Mouse (Mus musculus) intestine, embryonic 15.5 days (tissue): ENCODE measurements around the gene Ccdc86. TPM values are rescaled to one million over a fixed set of nuclear protein-coding genes. Genes with fewer than 3 reads are reported as not detected.

Source experiments
- ATAC-seq: fragments of 200-750 bp; cut with Nextera tagmentation; 2 replicates; pipeline ENCODE4 v1.8.0; 2017; ENCODE audit warnings: moderate TSS enrichment, moderate library complexity
- H3K27ac ChIP-seq: fragments of 300-500 bp; sonication (generic); 2 replicates; pipeline ENCODE4 v1.5.1; 2015; ENCODE audit warnings: mild to moderate bottlenecking, inconsistent platforms
- H3K27me3 ChIP-seq: fragments of 300-500 bp; sonication (generic); replicated peaks from 2 replicates; pipeline ENCODE4 v1.6.1; 2015; ENCODE audit warnings: inconsistent platforms
- H3K36me3 ChIP-seq: fragments of 300-500 bp; sonication (generic); 2 replicates; pipeline ENCODE4 v1.6.1; 2015; ENCODE audit warnings: inconsistent platforms
- H3K4me1 ChIP-seq: fragments of 300-500 bp; sonication (generic); replicated peaks from 2 replicates; pipeline ENCODE4 v1.6.1; 2015; ENCODE audit warnings: inconsistent platforms
- H3K4me2 ChIP-seq: fragments of 300-500 bp; sonication (generic); replicated peaks from 2 replicates; pipeline ENCODE4 v1.6.1; 2015; ENCODE audit warnings: mild to moderate bottlenecking, inconsistent platforms
- H3K4me3 ChIP-seq: fragments of 300-500 bp; sonication (generic); replicated peaks from 2 replicates; pipeline ENCODE4 v1.5.1; 2015; ENCODE audit warnings: inconsistent platforms
- H3K9ac ChIP-seq: fragments of 300-500 bp; sonication (generic); 2 replicates; pipeline ENCODE4 v1.6.1; 2015; ENCODE audit warnings: inconsistent platforms
- H3K9me3 ChIP-seq: fragments of 300-500 bp; sonication (generic); 2 replicates; pipeline ENCODE4 v1.6.1; 2016; ENCODE audit warnings: inconsistent platforms
- WGBS: fragments of 180-500 bp; shearing (Covaris S2); methylation state at CpG from one replicate; pipeline ENCODE4 v1.1.7; 2015; 5-methylcytosine and 5-hydroxymethylcytosine counted together
- polyA plus RNA-seq: library from polyadenylated mRNA; unstranded; fragments of >200 nt; fragmentation: Nextera tagmentation; extraction: Ambion mirVana; gene quantifications from 2 replicates; pipeline ENCODE4 v1.2.1, GENCODE M21; 2015

The Ccdc86 gene
- 29.0 and 29.5 TPM in 2 replicates for polyA plus RNA-seq

- H3K4me2 ChIP-seq, result peak within 1 kb of the TSS; percentile 83
- peaks cover 12% of the 10 kb centered on the region for H3K36me3 ChIP-seq
- H3K4me3 ChIP-seq, result peak within 1 kb of the TSS; percentile 56
- ATAC-seq, result peak; percentile 96
- no peaks in the 10 kb centered on the region for H3K27me3 ChIP-seq
- peak within 1 kb of the TSS; percentile 48; the same call in 1 of the 2 replicates for H3K27ac ChIP-seq
- H3K4me1 ChIP-seq, result peaks cover 25% of the 10 kb centered on the region
- H3K9me3 ChIP-seq, result no peaks in the 10 kb centered on the region
- WGBS, result 0% methylated on average over 30 of the region's 30 CpGs
- H3K9ac ChIP-seq, result peak within 1 kb of the TSS; percentile 83
These were observed at the start of gene Ccdc86 for GRCm38 (mm10) chr19:10949112-10949511. Ccdc86 (minus strand) TSS chr19:10949266.

- Histone ChIP-seq H3K9ac (no peak within 1 kb of the TSS), H3K4me1 (no peaks in the 10 kb centered on the region), H3K27ac (no peak within 1 kb of the TSS), H3K27me3 (no peaks in the 10 kb centered on the region), H3K9me3 (no peaks in the 10 kb centered on the region), H3K4me2 (no peak within 1 kb of the TSS), H3K4me3 (no peak within 1 kb of the TSS), H3K36me3 (no peaks in the 10 kb centered on the region)
- WGBS, result 86% methylated on average over 7 of the region's 7 CpGs
- ATAC-seq, result no peak
These were observed 44.1 kb upstream of the Ccdc86 start, which contains the start of gene Ms4a15 for GRCm38 (mm10) chr19:10993150-10993549. Ms4a15 (minus strand) TSS chr19:10993250.

GRCm38 (mm10) chr19:10991911-10992310 lies 42.8 kb upstream of the Ccdc86 start:
- Histone ChIP-seq H3K27me3 (no peaks in the 10 kb centered on the region), H3K36me3 (no peaks in the 10 kb centered on the region), H3K4me2 (no peak overlapping the region), H3K9me3 (no peaks in the 10 kb centered on the region), H3K27ac (no peak overlapping the region), H3K4me1 (no peaks in the 10 kb centered on the region), H3K9ac (no peak overlapping the region), H3K4me3 (no peak overlapping the region)
- no peak for ATAC-seq

GRCm38 (mm10) chr19:10990751-10991150 lies 41.7 kb upstream of the Ccdc86 start:
- Histone ChIP-seq H3K27me3 (no peaks in the 10 kb centered on the region), H3K9ac (no peak overlapping the region), H3K4me3 (no peak overlapping the region), H3K4me2 (no peak overlapping the region), H3K4me1 (no peaks in the 10 kb centered on the region), H3K9me3 (no peaks in the 10 kb centered on the region), H3K27ac (no peak overlapping the region), H3K36me3 (no peaks in the 10 kb centered on the region)
- WGBS, result 33% methylated on average over 1 of the region's 1 CpGs
- ATAC-seq, result no peak

GRCm38 (mm10) chr19:10988563-10988962 lies 39.5 kb upstream of the Ccdc86 start:
- Histone ChIP-seq H3K9ac (no peak overlapping the region), H3K27ac (no peak overlapping the region), H3K36me3 (no peaks in the 10 kb centered on the region), H3K4me2 (no peak overlapping the region), H3K27me3 (no peaks in the 10 kb centered on the region), H3K4me1 (no peaks in the 10 kb centered on the region), H3K9me3 (no peaks in the 10 kb centered on the region), H3K4me3 (no peak overlapping the region)
- no peak for ATAC-seq
- WGBS, result 83% methylated on average over 1 of the region's 1 CpGs

DNA sequence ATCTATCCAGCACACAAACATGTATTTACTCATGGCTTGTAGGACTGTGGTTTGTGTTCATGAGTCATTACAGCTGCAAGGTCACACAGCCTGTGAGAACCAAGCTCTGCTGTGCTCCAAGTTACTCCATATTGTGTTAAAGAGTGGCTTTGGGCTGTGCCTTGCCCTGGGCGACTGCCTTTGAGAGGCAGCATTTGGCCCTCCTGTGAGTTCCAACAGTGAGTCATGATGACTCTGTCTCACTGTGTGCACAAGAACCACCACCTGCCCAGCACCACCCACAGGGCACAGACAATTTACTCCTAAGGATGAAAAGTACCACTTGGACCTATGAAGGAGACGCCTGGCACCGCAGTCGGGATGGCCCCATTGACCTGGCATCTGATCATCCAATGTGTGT lies 36.8 kb upstream of the Ccdc86 start:
- Histone ChIP-seq H3K27ac (no peak overlapping the region), H3K9ac (no peak overlapping the region), H3K36me3 (no peaks in the 10 kb centered on the region), H3K4me3 (no peak overlapping the region), H3K27me3 (no peaks in the 10 kb centered on the region), H3K4me2 (no peak overlapping the region), H3K4me1 (no peaks in the 10 kb centered on the region; the same call in 1 of the 2 replicates), H3K9me3 (no peaks in the 10 kb centered on the region)
- 91% methylated on average over 4 of the region's 4 CpGs for WGBS
- no peak for ATAC-seq

GRCm38 (mm10) chr19:10984551-10984950 lies 35.5 kb upstream of the Ccdc86 start:
- H3K4me3 ChIP-seq, result no peak overlapping the region
- H3K36me3 ChIP-seq, result no peaks in the 10 kb centered on the region
- 80% methylated on average over 13 of the region's 13 CpGs for WGBS
- ATAC-seq, result no peak
- no peak overlapping the region for H3K4me2 ChIP-seq
- H3K27me3 ChIP-seq, result no peaks in the 10 kb centered on the region
- no peaks in the 10 kb centered on the region for H3K9me3 ChIP-seq
- H3K4me1 ChIP-seq, result peaks cover 4% of the 10 kb centered on the region
- no peak overlapping the region for H3K9ac ChIP-seq
- H3K27ac ChIP-seq, result no peak overlapping the region

GRCm38 (mm10) chr19:10983146-10983545 lies 34.1 kb upstream of the Ccdc86 start:
- H3K9ac ChIP-seq, result no peak overlapping the region
- 30% methylated on average over 14 of the region's 14 CpGs for WGBS
- peak; percentile 38; the same call in 1 of the 2 replicates for ATAC-seq
- no peak overlapping the region for H3K27ac ChIP-seq
- H3K4me3 ChIP-seq, result no peak overlapping the region
- H3K4me2 ChIP-seq, result peak overlapping the region; percentile 49
- H3K4me1 ChIP-seq, result peaks cover 11% of the 10 kb centered on the region
- no peaks in the 10 kb centered on the region for H3K36me3 ChIP-seq
- no peaks in the 10 kb centered on the region for H3K27me3 ChIP-seq
- no peaks in the 10 kb centered on the region for H3K9me3 ChIP-seq

- 80% methylated on average over 5 of the region's 5 CpGs for WGBS
- Histone ChIP-seq H3K36me3 (no peaks in the 10 kb centered on the region), H3K4me2 (peak overlapping the region; percentile 37; the same call in 1 of the 2 replicates), H3K9me3 (no peaks in the 10 kb centered on the region), H3K4me3 (no peak overlapping the region), H3K4me1 (peaks cover 15% of the 10 kb centered on the region), H3K27ac (no peak overlapping the region), H3K9ac (no peak overlapping the region), H3K27me3 (no peaks in the 10 kb centered on the region)
- ATAC-seq, result no peak
These were observed 31.1 kb upstream of the Ccdc86 start for GRCm38 (mm10) chr19:10980210-10980609.

DNA sequence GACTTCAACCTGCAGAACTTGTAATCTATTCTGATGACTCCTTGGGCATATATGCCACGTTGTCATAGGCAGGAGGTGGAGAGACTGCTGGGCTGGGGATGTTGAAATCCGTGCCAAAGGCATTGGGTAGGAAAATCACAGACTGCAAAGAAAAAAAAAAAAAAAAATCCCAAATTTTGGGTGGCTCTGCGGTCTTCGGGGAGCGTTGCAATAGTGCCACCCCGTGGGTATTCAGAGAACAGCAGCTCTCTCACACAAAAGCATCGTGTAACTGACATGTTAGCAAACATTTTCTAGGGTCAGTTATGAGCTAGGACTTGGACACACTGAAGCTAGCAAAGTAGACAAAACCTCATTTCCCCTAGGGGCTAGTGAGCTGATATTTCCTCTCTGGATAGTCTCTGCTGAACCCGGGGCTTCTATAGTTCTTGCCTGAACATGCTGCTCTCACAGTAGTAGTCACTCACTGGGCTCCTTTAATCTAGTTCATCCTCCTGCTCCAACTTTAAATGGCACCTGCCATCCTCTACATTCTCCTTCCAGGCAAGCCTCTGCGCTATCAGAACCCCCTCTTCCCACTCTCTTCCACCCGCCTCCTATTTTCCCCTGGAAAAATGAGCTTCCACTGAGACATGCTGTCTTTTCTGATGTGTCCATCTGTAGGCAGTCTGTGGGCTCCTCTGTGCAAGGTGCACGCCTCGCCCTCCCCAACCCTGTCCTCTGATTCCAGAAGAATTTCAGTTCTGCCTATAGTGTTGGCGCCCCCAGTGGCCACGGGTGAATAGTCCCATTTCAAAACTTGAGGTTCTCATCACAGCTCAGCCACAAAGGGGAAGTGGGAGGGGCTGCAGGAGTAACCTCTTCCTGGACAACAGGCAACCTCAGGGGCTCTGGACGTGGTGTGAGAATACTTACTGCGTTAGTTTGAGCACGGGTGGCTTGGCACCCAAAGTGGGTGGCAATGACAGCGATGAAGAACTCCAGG lies 30.4 kb upstream of the Ccdc86 start:
- H3K27ac ChIP-seq, result no peak overlapping the region
- H3K27me3 ChIP-seq, result no peaks in the 10 kb centered on the region
- H3K4me3 ChIP-seq, result no peak overlapping the region
- H3K9ac ChIP-seq, result no peak overlapping the region
- H3K4me1 ChIP-seq, result peaks cover 19% of the 10 kb centered on the region
- H3K36me3 ChIP-seq, result no peaks in the 10 kb centered on the region
- H3K9me3 ChIP-seq, result no peaks in the 10 kb centered on the region
- WGBS, result 11% methylated on average over 18 of the region's 18 CpGs
- peak overlapping the region; percentile 37 for H3K4me2 ChIP-seq
- ATAC-seq, result peak; percentile 34

DNA sequence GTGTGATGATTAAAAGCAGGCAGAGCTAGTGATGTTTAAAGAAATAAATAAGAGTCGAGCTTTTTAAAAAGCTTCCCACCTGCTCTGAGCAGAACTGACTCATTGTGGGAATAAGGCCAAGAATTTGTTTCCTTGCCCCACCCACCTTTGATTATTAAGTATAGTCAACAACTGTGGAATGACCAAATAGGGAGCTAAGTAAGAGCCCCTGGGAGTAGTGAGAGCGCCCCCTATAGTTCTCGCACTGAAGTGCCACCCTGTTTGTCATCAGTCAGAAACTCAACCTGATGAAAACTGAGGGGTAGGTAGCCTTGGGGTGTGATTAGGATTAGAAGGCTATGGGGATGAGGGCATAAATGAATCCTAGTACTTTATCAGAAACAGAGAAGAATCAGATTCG lies 27.3 kb upstream of the Ccdc86 start:
- H3K36me3 ChIP-seq, result no peaks in the 10 kb centered on the region
- H3K9me3 ChIP-seq, result no peaks in the 10 kb centered on the region
- no peak overlapping the region for H3K4me2 ChIP-seq
- WGBS, result 45% methylated on average over 4 of the region's 4 CpGs
- H3K27ac ChIP-seq, result no peak overlapping the region
- H3K4me3 ChIP-seq, result no peak overlapping the region
- no peak overlapping the region for H3K9ac ChIP-seq
- peaks cover 34% of the 10 kb centered on the region for H3K4me1 ChIP-seq
- ATAC-seq, result no peak
- no peaks in the 10 kb centered on the region for H3K27me3 ChIP-seq

GRCm38 (mm10) chr19:10975187-10975586 lies 26.1 kb upstream of the Ccdc86 start:
- ATAC-seq, result 0 out of 2 replicates have a peak, but pooled peaks have one; percentile 8
- Histone ChIP-seq H3K27ac (peak overlapping the region; percentile 87; the same call in 1 of the 2 replicates), H3K36me3 (no peaks in the 10 kb centered on the region), H3K4me3 (no peak overlapping the region), H3K9me3 (no peaks in the 10 kb centered on the region), H3K4me1 (peaks cover 34% of the 10 kb centered on the region), H3K9ac (no peak overlapping the region), H3K4me2 (no peak overlapping the region), H3K27me3 (no peaks in the 10 kb centered on the region)
- 72% methylated on average over 2 of the region's 2 CpGs for WGBS
